In genomic region chr10:102389223-102389622, GRCm38 (mm10) we compare ENCODE assay signal across 14 mouse cellular contexts.
"Had no signal": no experiment of that assay in that cellular context is flagged by ENCODE, and none has a peak within 500 bp of the region (broad histone marks: within the 10 kb centered on the region; RNA-seq: fewer than 3 reads in every experiment).

No protein-coding gene starts in this region.

- H3K4me2 ChIP-seq: intestine, embryonic 15.5 days; liver, embryonic 13.5 days; midbrain, embryonic 11.5 days; stomach, embryonic 15.5 days had no signal

- ATAC-seq: intestine, embryonic 15.5 days had no signal

- DNase-seq: kidney, adult 11 months; kidney, adult 9 months; kidney, postnatal 14 days; layer of hippocampus, adult 9-11 months; liver, embryonic 13.5 days; lung, adult 2 months; midbrain, embryonic 14.5 days; retina, postnatal 1 day; thymus, postnatal 25 days had no signal

- H3K27ac ChIP-seq: intestine, embryonic 15.5 days; layer of hippocampus, adult 2 months; liver, embryonic 13.5 days; macrophage; stomach, embryonic 15.5 days had no signal

- H3K9ac ChIP-seq: intestine, embryonic 15.5 days; liver, embryonic 13.5 days; stomach, embryonic 15.5 days had no signal

- H3K4me3 ChIP-seq: intestine, embryonic 15.5 days; layer of hippocampus, adult 2 months; liver, embryonic 13.5 days; stomach, embryonic 15.5 days had no signal

- H3K36me3 ChIP-seq: intestine, embryonic 15.5 days; liver, embryonic 13.5 days; stomach, embryonic 15.5 days had no signal

- H3K9me3 ChIP-seq: intestine, embryonic 15.5 days; liver, embryonic 13.5 days; stomach, embryonic 15.5 days had no signal

- H3K4me1 ChIP-seq: intestine, embryonic 15.5 days; liver, embryonic 13.5 days; stomach, embryonic 15.5 days had no signal

- H3K27me3 ChIP-seq: intestine, embryonic 15.5 days; liver, embryonic 13.5 days; stomach, embryonic 15.5 days had no signal
